8 mouse cellular contexts compared by ENCODE assay signal in genomic region chr11:120833555-120834280, GRCm38 (mm10). TPM values are rescaled to one million over a fixed set of nuclear protein-coding genes. Genes with fewer than 3 reads are reported as not detected.
DNase-seq lines count a peak whose midpoint lies in the region; ATAC-seq lines count a peak whose summit lies in the region.

No protein-coding gene starts in this region.

- DNase-seq in heart, postnatal 10 days, result no peak
- no peak for DNase-seq in liver, embryonic 13.5 days
- DNase-seq in urinary bladder, postnatal 10 days (ENCODE audit: low spot score), result no peak
- DNase-seq in right cerebral cortex, postnatal 4 days, result no peak
- no peak for DNase-seq in cerebellum, postnatal 4 days (ENCODE audit: low spot score in 2 of 2)

- intact Hi-C loops in heart, postnatal 10 days (cut with DNase I), result no loop called here

- H3K4me1 ChIP-seq in heart, embryonic 13.5 days, result peaks cover 29% of the 10 kb centered on the region
- peaks cover 16% of the 10 kb centered on the region for H3K4me1 ChIP-seq in forebrain, embryonic 13.5 days
- peaks cover 21% of the 10 kb centered on the region for H3K4me1 ChIP-seq in liver, embryonic 13.5 days (replicated peaks)
- peaks cover 13% of the 10 kb centered on the region; the same call in 1 of the 2 replicates for H3K4me1 ChIP-seq in neural tube, embryonic 12.5 days

- no peak for ATAC-seq in heart, embryonic 13.5 days (ENCODE audit: extremely low read depth, insufficient number of reproducible peaks, low FRiP score, low TSS enrichment)
- peak; percentile 74; the same call in 1 of the 2 replicates for ATAC-seq in forebrain, embryonic 13.5 days
- peak; percentile 54 for ATAC-seq in liver, embryonic 13.5 days (ENCODE audit: low read depth)
- ATAC-seq in neural tube, embryonic 12.5 days (ENCODE audit: low FRiP score, low read depth), result peak; percentile 56; the same call in 1 of the 2 replicates

- peak overlapping the region; percentile 56 for H3K9ac ChIP-seq in heart, embryonic 13.5 days
- H3K9ac ChIP-seq in forebrain, embryonic 13.5 days, result no peak overlapping the region
- no peak overlapping the region for H3K9ac ChIP-seq in liver, embryonic 13.5 days
- H3K9ac ChIP-seq in neural tube, embryonic 12.5 days, result no peak overlapping the region

- no peaks in the 10 kb centered on the region for H3K36me3 ChIP-seq in heart, embryonic 13.5 days
- H3K36me3 ChIP-seq in forebrain, embryonic 13.5 days (ENCODE audit: poor library complexity, severe bottlenecking), result no peaks in the 10 kb centered on the region
- no peaks in the 10 kb centered on the region for H3K36me3 ChIP-seq in liver, embryonic 13.5 days
- H3K36me3 ChIP-seq in neural tube, embryonic 12.5 days, result no peaks in the 10 kb centered on the region

- no peak overlapping the region for H3K4me3 ChIP-seq in heart, embryonic 13.5 days
- H3K4me3 ChIP-seq in forebrain, embryonic 13.5 days, result no peak overlapping the region
- H3K4me3 ChIP-seq in liver, embryonic 13.5 days (replicated peaks), result no peak overlapping the region
- no peak overlapping the region for H3K4me3 ChIP-seq in neural tube, embryonic 12.5 days

- peak overlapping the region; percentile 72 for H3K27ac ChIP-seq in heart, embryonic 13.5 days (replicated peaks)
- H3K27ac ChIP-seq in forebrain, embryonic 13.5 days, result peak overlapping the region; percentile 86
- H3K27ac ChIP-seq in liver, embryonic 13.5 days, result peak overlapping the region; percentile 57
- 0 out of 2 replicates have a peak overlapping the region, but pooled peaks have one; percentile 12 for H3K27ac ChIP-seq in neural tube, embryonic 12.5 days

- 40% methylated on average over 8 of the region's 8 CpGs for WGBS in heart, embryonic 13.5 days
- 9% methylated on average over 8 of the region's 8 CpGs for WGBS in forebrain, embryonic 13.5 days
- whole genome bisulfite sequencing in liver, embryonic 13.5 days (ENCODE audit: insufficient replicate concordance), result 50% methylated on average over 8 of the region's 8 CpGs
- 57% methylated on average over 8 of the region's 8 CpGs for WGBS in neural tube, embryonic 12.5 days

- H3K9me3 ChIP-seq in heart, embryonic 13.5 days, result no peaks in the 10 kb centered on the region
- no peaks in the 10 kb centered on the region for H3K9me3 ChIP-seq in forebrain, embryonic 13.5 days (replicated peaks)
- H3K9me3 ChIP-seq in liver, embryonic 13.5 days (replicated peaks), result no peaks in the 10 kb centered on the region
- H3K9me3 ChIP-seq in neural tube, embryonic 12.5 days, result no peaks in the 10 kb centered on the region

- H3K27me3 ChIP-seq in heart, embryonic 13.5 days (replicated peaks), result no peaks in the 10 kb centered on the region
- H3K27me3 ChIP-seq in forebrain, embryonic 13.5 days, result no peaks in the 10 kb centered on the region
- no peaks in the 10 kb centered on the region for H3K27me3 ChIP-seq in liver, embryonic 13.5 days
- H3K27me3 ChIP-seq in neural tube, embryonic 12.5 days (replicated peaks), result no peaks in the 10 kb centered on the region

- no peak overlapping the region for H3K4me2 ChIP-seq in heart, embryonic 13.5 days
- peak overlapping the region; percentile 10; the same call in 1 of the 2 replicates for H3K4me2 ChIP-seq in forebrain, embryonic 13.5 days
- H3K4me2 ChIP-seq in liver, embryonic 13.5 days, result no peak overlapping the region
- no peak overlapping the region for H3K4me2 ChIP-seq in neural tube, embryonic 12.5 days (replicated peaks)

RNA-seq across cellular contexts. Expression of gene Fasn, which starts 9.4 kb away (rescaled TPM):
- polyA plus RNA-seq in heart, embryonic 13.5 days (2015; fragmentation: Nextera tagmentation; extraction: Ambion mirVana), result 23.2 and 26.4 TPM in 2 replicates
- 10 to 100 TPM; 27.4 to 33.8 TPM for total RNA-seq in heart, postnatal 10 days (2021)
- 61.4 and 79.4 TPM in 2 replicates for polyA plus RNA-seq in forebrain, embryonic 13.5 days (2015; fragmentation: Nextera tagmentation; extraction: Ambion mirVana)
- polyA plus RNA-seq in liver, embryonic 13.5 days (2015; fragmentation: Nextera tagmentation; extraction: Ambion mirVana), result 15.3 and 17.9 TPM in 2 replicates
- polyA plus RNA-seq in neural tube, embryonic 12.5 days (2016; fragmentation: Nextera tagmentation; extraction: Ambion mirVana), result 87.6 and 102 TPM in 2 replicates

RNA-seq across cellular contexts. Expression of gene Dus1l, which starts 37.5 kb away (rescaled TPM):
- 40.8 and 45.2 TPM in 2 replicates for polyA plus RNA-seq in heart, embryonic 13.5 days (2015; fragmentation: Nextera tagmentation; extraction: Ambion mirVana)
- total RNA-seq in heart, postnatal 10 days (2021), result 10 to 100 TPM; 33.1 to 34.8 TPM
- polyA plus RNA-seq in forebrain, embryonic 13.5 days (2015; fragmentation: Nextera tagmentation; extraction: Ambion mirVana), result 58.6 and 67.7 TPM in 2 replicates
- 82.6 and 86.2 TPM in 2 replicates for polyA plus RNA-seq in liver, embryonic 13.5 days (2015; fragmentation: Nextera tagmentation; extraction: Ambion mirVana)
- 63.5 and 65.5 TPM in 2 replicates for polyA plus RNA-seq in neural tube, embryonic 12.5 days (2016; fragmentation: Nextera tagmentation; extraction: Ambion mirVana)

RNA-seq across cellular contexts. Expression of gene Gps1, which starts 49.6 kb away (rescaled TPM):
- polyA plus RNA-seq in heart, embryonic 13.5 days (2015; fragmentation: Nextera tagmentation; extraction: Ambion mirVana), result 139 and 146 TPM in 2 replicates
- total RNA-seq in heart, postnatal 10 days (2021), result 10 to 100 TPM; 61.7 to 69.1 TPM
- 261 and 280 TPM in 2 replicates for polyA plus RNA-seq in forebrain, embryonic 13.5 days (2015; fragmentation: Nextera tagmentation; extraction: Ambion mirVana)
- polyA plus RNA-seq in liver, embryonic 13.5 days (2015; fragmentation: Nextera tagmentation; extraction: Ambion mirVana), result 102 and 104 TPM in 2 replicates
- 250 and 258 TPM in 2 replicates for polyA plus RNA-seq in neural tube, embryonic 12.5 days (2016; fragmentation: Nextera tagmentation; extraction: Ambion mirVana)

RNA-seq across cellular contexts. Expression of gene Rfng, which starts 49.7 kb away (rescaled TPM):
- 21.4 and 24.5 TPM in 2 replicates for polyA plus RNA-seq in heart, embryonic 13.5 days (2015; fragmentation: Nextera tagmentation; extraction: Ambion mirVana)
- total RNA-seq in heart, postnatal 10 days (2021), result 10 to 100 TPM; 12.2 to 12.5 TPM
- 58.4 and 63.1 TPM in 2 replicates for polyA plus RNA-seq in forebrain, embryonic 13.5 days (2015; fragmentation: Nextera tagmentation; extraction: Ambion mirVana)
- polyA plus RNA-seq in liver, embryonic 13.5 days (2015; fragmentation: Nextera tagmentation; extraction: Ambion mirVana), result 11.2 and 15.4 TPM in 2 replicates
- polyA plus RNA-seq in neural tube, embryonic 12.5 days (2016; fragmentation: Nextera tagmentation; extraction: Ambion mirVana), result 77.2 and 81.3 TPM in 2 replicates

Comparison
In these comparisons a context has a peak if more than half of its experiments do, and no peak if none do; other contexts are left out.
1. H3K27ac ChIP-seq: peak in every context shown above with its lines; median percentile 86 in forebrain, embryonic 13.5 days; 72 in heart, embryonic 13.5 days; 57 in liver, embryonic 13.5 days; 12 in neural tube, embryonic 12.5 days.